Mouse (Mus musculus): Measurements from ENCODE around the gene Vsig10.

DNA sequence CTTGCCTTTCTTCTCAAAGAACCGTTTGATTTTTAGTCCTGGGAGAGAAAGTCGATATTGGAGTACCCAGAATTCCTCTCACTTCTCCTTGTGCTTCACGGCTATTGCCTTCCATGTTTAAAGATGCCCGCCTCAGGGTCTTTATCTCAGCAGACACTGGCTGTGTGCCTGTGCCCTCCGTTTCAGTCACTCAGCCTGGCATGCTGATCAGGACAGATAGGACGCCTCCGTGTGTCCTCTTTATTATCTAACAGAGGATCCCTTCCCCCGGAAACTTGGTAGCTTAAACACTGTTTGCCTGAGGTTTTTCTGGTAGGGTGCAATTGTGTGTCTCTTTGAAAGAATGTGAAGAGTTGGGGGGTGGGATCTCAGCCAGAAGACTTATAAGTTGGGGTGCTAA is 19.6 kb downstream of the Vsig10 start:
- TF ChIP-seq CTCF (IDR thresholded peaks at IDR 0.05) (no peak), EP300 (IDR thresholded peaks at IDR 0.05) (no peak)
